Mouse (Mus musculus) monocyte, adult 5-6 weeks (primary cell): ENCODE measurements at regions not wholly inside any gene's neighbourhood (a gene's known extent, or its start where the extent isn't known, plus 50 kb on each side); places are given as distances from the start of the nearest gene placed in this dataset.

Experiments
- ATAC-seq: fragments of 153-309, 156-312 bp; replicated peaks from 2 replicates; pipeline ENCODE4 v1.8.0; 2017; ENCODE audit warnings: mild to moderate bottlenecking; ENCODE audit not compliant: low TSS enrichment, insufficient number of reproducible peaks, severe bottlenecking, poor library complexity, low FRiP score

- no peak for ATAC-seq
Observed at GRCm38 (mm10) chr9:14141321-14141720, 133.5 kb upstream of the Sesn3 start.

DNA sequence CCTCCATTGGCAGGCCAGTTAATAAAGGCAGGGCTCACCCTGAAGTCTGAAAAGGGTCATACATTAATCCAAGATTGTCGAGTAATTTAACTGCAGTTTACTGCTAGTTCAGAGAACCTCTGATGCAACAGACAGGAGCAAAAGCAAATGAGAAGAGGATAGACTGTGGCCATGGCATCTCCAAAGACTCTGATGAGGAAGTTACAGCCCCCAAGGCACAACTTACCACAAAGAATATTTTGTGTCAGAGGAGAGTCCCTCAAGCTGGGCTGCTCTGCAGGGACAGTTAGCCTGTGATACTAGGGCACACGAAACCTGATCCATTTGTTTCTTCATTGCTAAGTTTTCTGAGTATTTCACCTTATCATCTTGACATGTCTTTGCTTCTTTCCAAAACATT, 130.9 kb upstream of the Sesn3 start:
- ATAC-seq = no peak

DNA sequence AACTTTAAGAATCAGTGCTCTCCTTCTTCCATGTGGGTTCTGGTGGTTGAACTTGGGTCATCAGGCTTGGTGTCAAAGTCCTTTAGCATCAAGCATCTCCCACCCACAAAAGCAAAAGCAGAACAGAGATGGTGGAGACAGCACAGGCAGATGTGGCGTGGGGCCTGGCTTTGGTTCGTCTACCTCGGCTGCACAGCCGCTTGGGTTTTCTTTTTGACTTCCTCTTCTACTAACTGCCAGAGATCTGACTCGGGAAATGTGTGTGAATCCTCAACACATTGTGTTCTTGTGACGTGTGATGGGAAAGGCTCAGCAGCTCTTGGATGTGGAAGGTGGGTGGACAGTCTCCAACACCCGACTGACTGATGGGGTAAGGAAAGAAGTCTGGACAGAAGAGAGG, 127.8 kb upstream of the Sesn3 start:
- ATAC-seq = no peak

DNA sequence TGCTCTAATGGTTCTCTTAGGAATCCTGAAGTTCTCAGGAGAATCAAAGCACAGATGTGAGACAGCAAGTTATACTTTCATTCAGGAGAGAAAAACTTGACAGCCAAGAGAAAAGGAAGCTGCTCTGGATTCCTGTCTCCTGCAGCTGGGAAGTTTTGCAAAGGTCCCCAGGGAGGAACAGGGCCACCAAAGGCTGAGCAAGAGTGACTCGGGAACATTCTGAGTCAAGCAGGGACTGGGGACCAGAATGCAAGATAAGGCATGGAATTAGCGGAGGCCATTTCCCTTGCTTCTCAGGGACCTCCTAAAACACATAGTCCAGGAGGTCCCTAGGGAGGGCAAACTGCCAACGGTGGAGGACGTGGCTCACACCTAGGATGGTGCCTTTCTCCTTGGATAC, 127.1 kb upstream of the Sesn3 start:
- ATAC-seq = no peak

DNA sequence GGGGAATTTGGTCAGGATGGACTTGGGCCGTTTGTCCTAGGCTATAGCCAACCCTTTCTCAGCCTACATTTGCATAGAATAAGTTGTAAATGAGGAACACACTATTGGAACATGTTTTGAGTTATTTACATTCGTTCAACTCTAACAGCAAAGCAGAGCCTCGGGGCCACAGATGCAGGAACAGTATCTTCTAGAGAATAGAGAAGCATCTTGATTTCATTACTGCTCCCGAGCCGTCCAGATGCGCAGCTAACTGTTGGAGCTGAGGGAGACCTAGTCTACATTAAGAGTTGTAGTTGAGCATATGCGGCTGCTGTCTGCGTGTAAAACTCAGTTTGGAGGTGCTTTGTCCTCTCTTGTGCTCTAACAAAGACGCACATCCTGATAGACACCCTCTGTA, 124.6 kb upstream of the Sesn3 start:
- ATAC-seq = no peak

- ATAC-seq = no peak
Observed at GRCm38 (mm10) chr9:14156967-14157366, 117.9 kb upstream of the Sesn3 start.

DNA sequence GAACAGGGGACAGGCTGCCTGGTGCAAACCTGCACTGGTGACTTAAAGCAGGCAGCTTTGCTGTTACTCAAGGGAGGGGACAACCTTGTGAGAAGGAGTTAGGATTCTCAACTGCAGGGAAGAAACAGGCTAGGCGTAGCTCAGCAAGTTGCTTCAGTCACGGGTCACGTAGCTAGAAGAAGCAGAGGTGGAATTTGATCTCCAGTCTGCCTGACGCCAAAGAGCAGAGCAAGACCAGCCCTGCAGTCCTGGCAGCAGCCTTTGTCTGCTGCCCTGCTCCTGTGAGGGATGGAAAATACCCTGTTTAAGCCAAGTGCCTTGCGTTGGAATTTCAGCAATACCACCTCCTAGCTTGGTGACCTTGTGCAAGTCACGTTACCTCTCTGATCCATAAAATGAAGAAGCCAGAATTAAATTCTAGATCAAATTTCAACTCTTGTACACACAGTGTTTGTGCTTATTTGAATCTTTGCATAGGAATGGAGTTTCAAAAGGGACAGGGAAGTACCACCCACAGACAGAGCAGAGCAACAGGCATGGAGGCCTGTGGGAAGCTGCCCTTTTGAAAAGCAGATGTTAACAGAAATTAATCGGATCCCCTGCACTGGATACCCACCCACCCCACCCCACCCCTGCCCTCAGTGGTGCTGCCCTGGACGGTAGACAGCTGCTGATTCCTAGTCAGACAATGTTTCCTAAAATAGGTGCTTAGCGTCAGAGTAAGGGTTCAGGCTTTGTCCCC, 116.6 kb upstream of the Sesn3 start:
- no peak for ATAC-seq

DNA sequence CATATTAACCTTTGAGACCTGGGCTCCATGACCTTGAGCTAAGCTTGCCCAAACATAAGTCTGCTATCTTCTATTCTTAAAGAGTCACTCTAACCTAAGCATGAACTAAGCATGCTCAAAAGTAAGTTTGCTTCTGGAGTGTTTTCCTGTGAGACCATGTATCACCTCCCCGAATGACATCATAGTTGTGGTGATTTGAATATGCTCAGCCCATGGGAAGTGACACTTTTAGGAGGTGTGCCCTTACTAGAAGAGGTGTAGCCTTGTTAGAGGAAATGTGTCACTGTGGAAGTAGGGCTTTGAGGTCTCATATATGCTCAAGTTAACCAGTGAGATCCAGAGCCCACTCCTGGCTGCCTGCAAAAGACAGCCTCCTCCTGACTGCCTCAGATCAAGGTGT, 114.7 kb upstream of the Sesn3 start:
- ATAC-seq = 0 out of 2 replicates have a peak, but pooled peaks have one; percentile 17

GRCm38 (mm10) chr9:14171589-14172240, 103.2 kb upstream of the Sesn3 start:
- no peak for ATAC-seq

DNA sequence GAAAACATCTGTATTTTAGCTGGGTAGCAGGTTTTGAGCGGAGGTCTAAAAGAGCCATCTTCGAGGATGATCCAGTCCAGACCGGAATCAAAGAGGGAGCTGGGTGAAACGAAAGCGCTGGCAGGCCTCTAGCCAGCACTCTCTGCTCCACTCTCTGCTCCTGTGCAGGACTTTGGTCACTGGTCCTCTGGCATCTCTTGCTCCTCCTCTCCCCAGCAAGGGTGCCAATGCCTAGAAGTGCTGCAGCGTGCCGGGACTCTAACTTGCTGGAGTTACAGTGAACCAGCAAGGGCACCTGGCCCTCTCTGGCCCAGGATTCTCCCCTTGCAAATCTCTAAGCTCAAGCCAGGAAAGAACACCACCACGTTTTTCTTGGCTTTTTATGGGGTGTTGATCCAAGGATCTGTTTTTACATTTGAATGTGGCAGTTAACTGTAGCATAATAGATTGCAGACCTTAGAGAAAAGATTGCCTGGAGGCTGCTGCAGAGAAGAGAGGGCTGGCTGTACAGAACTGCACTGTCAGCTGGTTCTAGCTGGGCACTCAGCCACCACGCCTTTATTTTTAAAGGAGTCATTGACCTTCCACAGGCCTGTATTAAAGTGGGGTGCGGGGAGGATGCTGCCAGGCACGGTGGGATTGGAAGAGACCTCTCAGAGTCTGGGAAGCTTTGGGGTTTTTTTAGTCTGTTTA, 101.1 kb upstream of the Sesn3 start:
- no peak for ATAC-seq

DNA sequence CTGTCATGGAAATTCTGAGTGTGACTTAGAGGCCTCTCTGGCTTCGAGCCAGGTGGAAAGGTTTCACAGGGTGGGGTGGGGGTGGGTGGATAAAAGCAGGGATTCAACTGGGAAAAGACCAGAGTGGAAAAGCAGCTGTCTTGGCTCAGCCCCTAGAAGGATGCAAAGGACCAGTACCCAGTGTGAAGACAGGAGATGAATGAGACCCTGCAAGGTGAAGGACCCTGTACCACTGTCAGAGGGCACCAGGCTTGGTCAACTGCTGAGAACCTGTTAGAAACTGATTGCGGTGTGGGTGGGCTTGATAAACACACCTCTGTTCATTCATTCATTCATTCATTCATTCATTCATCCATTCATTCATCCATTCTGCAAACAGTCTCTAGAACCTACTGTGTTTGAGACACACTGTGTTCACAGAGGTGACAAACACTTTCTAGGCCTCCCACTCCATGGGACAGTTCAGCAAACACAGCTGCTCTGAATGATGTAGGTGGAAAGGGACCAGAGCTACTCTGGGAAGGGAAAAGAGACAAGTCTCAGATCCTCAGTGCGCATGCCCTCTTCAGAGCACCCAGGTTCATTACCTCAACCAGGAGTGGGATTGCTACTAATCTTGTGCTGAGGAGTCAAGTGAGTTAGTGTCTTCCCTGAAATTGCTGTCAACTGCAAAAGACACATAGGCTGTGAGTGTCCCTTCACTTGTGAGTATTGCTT, 100.4 kb upstream of the Sesn3 start:
- ATAC-seq = no peak

- ATAC-seq = no peak
Observed at GRCm38 (mm10) chr9:14175041-14175881, 99.6 kb upstream of the Sesn3 start.

- ATAC-seq = no peak
Observed at GRCm38 (mm10) chr9:14179777-14180176, 95.1 kb upstream of the Sesn3 start.

GRCm38 (mm10) chr9:14184261-14184660, 90.6 kb upstream of the Sesn3 start:
- ATAC-seq = no peak

DNA sequence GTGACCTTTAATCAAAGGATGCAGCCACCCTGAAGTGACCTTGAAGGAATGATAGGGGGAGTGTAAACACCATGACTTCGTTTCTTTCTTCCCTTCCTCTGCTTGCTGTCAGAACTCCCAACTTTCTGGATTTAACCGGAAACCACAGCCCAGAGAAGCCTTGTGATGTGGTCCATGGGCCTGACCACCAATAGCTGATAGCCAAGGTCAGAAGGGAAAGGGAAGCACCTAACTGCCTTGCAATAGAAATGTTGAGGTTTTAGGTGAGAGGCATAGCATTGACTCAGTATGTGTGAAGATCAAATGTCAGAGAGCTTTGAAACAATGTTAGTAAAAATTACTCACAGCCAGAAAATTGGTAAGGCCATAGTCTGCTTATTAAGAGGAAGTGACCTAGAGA, 89.2 kb upstream of the Sesn3 start:
- no peak for ATAC-seq

DNA sequence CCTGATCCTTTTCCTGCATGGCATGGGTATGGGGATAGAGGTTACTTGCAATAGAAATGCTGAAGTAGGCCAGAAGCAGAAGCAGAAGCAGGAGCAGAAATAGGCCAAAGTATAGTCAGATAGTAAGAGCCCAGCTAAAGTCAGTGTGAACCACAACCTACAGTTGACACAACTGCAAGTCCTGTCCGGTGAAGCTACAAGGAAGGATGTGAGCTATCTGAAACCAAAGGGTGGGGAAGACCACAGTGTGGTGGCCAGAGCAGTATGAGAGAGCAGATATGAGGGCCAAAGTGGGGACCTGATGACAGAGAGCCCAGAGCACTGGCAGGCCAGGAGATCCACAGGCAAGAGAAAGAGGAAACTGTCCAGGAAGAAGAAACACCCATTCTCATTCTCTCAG, 87.1 kb upstream of the Sesn3 start:
- peak; percentile 51 for ATAC-seq

- ATAC-seq = no peak
Observed at GRCm38 (mm10) chr9:14188504-14188903, 86.4 kb upstream of the Sesn3 start.

GRCm38 (mm10) chr9:14190660-14191059, 84.2 kb upstream of the Sesn3 start:
- no peak for ATAC-seq

- ATAC-seq = no peak
Observed at GRCm38 (mm10) chr9:14194748-14195147, 80.1 kb upstream of the Sesn3 start.
